Mouse (Mus musculus): Measurements from ENCODE around the gene Cbx6. TPM values are rescaled to one million over a fixed set of nuclear protein-coding genes. Genes with fewer than 3 reads are reported as not detected.

Gene Cbx6
- polyA plus RNA-seq, 1 experiment from 2014 or later: 52.2 TPM

- ATAC-seq: no peak
- no peak for TF ChIP-seq CTCF (IDR thresholded peaks at IDR 0.05)
- no peak for TF ChIP-seq EP300 (IDR thresholded peaks at IDR 0.05)
These were observed 25.8 kb downstream of the Cbx6 start for GRCm38 (mm10) chr15:79808658-79809057.

DNA sequence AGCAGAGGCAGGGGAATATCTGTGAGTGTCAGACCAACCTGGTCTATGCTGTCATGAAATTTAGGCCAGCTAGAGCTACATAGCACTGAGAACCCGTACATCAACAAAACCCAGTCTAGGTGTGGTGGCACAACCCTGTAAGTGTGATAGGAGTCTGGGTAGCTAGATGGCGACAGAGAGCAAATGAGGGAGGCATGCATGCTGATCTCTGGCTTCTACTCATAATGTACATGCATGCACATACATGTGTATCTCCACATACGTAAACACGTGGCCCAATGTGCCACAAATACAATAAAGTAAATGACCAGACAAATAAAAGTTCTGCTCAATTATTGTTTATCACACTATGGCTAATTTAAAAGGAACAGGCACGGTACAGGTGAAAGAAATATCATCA is 26.4 kb downstream of the Cbx6 start:
- peaks cover 42% of the 10 kb centered on the region for H3K27me3 ChIP-seq (replicated peaks; ENCODE audit: insufficient read depth, low read length)
- no peaks in the 10 kb centered on the region for H3K9me3 ChIP-seq (ENCODE audit: low read length)
- WGBS: 22% methylated on average over 5 of the region's 5 CpGs

More at GRCm38 (mm10) chr15:79808658-79809057, 25.8 kb downstream of the Cbx6 start:
- Histone ChIP-seq H3K9ac (replicated peaks; ENCODE audit: low read depth) (no peak overlapping the region), H3K4me2 (replicated peaks; ENCODE audit: low read depth, low read length) (no peak overlapping the region), H3K4me1 (ENCODE audit: insufficient read depth, low read depth, low read length) (peaks cover 3% of the 10 kb centered on the region; the same call in 1 of the 2 replicates), H3K9me3 (ENCODE audit: low read length) (no peaks in the 10 kb centered on the region), H3K27ac (ENCODE audit: low read length) (no peak overlapping the region), H3K27me3 (replicated peaks; ENCODE audit: insufficient read depth, low read length) (peaks cover 37% of the 10 kb centered on the region), H3K36me3 (ENCODE audit: insufficient read depth, low read length) (no peaks in the 10 kb centered on the region), H3K4me3 (ENCODE audit: low read depth, low read length) (no peak overlapping the region)
- 44% methylated on average over 5 of the region's 5 CpGs for WGBS
- DNase-seq (ENCODE audit: low spot score): no peak

GRCm38 (mm10) chr15:79807050-79807449 is 27.4 kb downstream of the Cbx6 start:
- TF ChIP-seq CTCF (IDR thresholded peaks at IDR 0.05): no peak
- TF ChIP-seq EP300 (IDR thresholded peaks at IDR 0.05): no peak
- no peak overlapping the region for H3K9ac ChIP-seq (replicated peaks; ENCODE audit: low read depth)
- H3K4me1 ChIP-seq (ENCODE audit: insufficient read depth, low read depth, low read length): peaks cover 6% of the 10 kb centered on the region; the same call in 1 of the 2 replicates
- no peak for ATAC-seq
- no peak overlapping the region for H3K4me3 ChIP-seq (ENCODE audit: low read depth, low read length)
- H3K4me2 ChIP-seq (replicated peaks; ENCODE audit: low read depth, low read length): no peak overlapping the region
- DNase-seq (ENCODE audit: low spot score): no peak
- H3K27ac ChIP-seq (ENCODE audit: low read length): no peak overlapping the region
- no peaks in the 10 kb centered on the region for H3K9me3 ChIP-seq (ENCODE audit: low read length)
- no peaks in the 10 kb centered on the region for H3K36me3 ChIP-seq (ENCODE audit: insufficient read depth, low read length)
- H3K27me3 ChIP-seq (replicated peaks; ENCODE audit: insufficient read depth, low read length): peaks cover 52% of the 10 kb centered on the region
- 24% methylated on average over 1 of the region's 1 CpGs for WGBS

More for the DNA sequence above, 26.4 kb downstream of the Cbx6 start:
- DNase-seq (ENCODE audit: low spot score) (peak; percentile 61), ATAC-seq (no peak)
- TF ChIP-seq EP300 (IDR thresholded peaks at IDR 0.05): no peak
- TF ChIP-seq CTCF (IDR thresholded peaks at IDR 0.05): peak; percentile 86
- Histone ChIP-seq H3K4me2 (replicated peaks; ENCODE audit: low read depth, low read length) (no peak overlapping the region), H3K4me3 (ENCODE audit: low read depth, low read length) (no peak overlapping the region), H3K4me1 (ENCODE audit: insufficient read depth, low read depth, low read length) (peaks cover 6% of the 10 kb centered on the region; the same call in 1 of the 2 replicates), H3K27ac (ENCODE audit: low read length) (no peak overlapping the region), H3K36me3 (ENCODE audit: insufficient read depth, low read length) (no peaks in the 10 kb centered on the region), H3K9ac (replicated peaks; ENCODE audit: low read depth) (no peak overlapping the region)

DNA sequence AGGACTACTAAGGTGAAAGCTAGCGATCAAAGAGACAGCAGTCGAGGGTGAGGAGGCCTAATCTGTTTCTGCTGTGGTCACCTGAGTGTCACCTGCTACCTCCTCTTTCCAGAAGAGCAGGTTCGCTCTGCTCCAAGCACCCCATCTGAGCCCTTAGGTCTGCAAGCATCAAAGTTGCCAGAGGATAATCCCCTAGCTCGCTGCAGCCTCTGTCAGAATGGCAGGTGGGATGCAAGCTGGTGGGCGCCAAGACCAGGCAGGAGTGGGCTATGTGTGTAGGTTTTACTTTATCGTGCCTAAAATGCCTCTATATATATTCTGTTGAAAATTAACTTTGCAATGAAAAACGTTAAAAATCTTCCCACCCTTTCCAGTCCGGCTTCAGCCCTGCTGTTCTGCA is 29.2 kb downstream of the Cbx6 start:
- Histone ChIP-seq H3K4me1 (ENCODE audit: insufficient read depth, low read depth, low read length) (peaks cover 6% of the 10 kb centered on the region; the same call in 1 of the 2 replicates), H3K4me2 (replicated peaks; ENCODE audit: low read depth, low read length) (no peak overlapping the region), H3K27ac (ENCODE audit: low read length) (no peak overlapping the region), H3K9ac (replicated peaks; ENCODE audit: low read depth) (no peak overlapping the region), H3K36me3 (ENCODE audit: insufficient read depth, low read length) (no peaks in the 10 kb centered on the region), H3K27me3 (replicated peaks; ENCODE audit: insufficient read depth, low read length) (peaks cover 53% of the 10 kb centered on the region), H3K9me3 (ENCODE audit: low read length) (no peaks in the 10 kb centered on the region), H3K4me3 (ENCODE audit: low read depth, low read length) (no peak overlapping the region)
- ATAC-seq (no peak), DNase-seq (ENCODE audit: low spot score) (no peak)
- TF ChIP-seq CTCF (IDR thresholded peaks at IDR 0.05) (no peak), EP300 (IDR thresholded peaks at IDR 0.05) (no peak)
- 21% methylated on average over 8 of the region's 8 CpGs for WGBS

- under 1% methylated on average over 53 of the region's 91 CpGs for WGBS
- DNase-seq (ENCODE audit: low spot score): peak; percentile 64
- TF ChIP-seq EP300 (IDR thresholded peaks at IDR 0.05) (no peak), CTCF (IDR thresholded peaks at IDR 0.05) (no peak; the same call in none of the 2 replicates)
- Histone ChIP-seq H3K4me2 (replicated peaks; ENCODE audit: low read depth, low read length) (peak within 1 kb of the TSS; percentile 95), H3K4me3 (ENCODE audit: low read depth, low read length) (peak within 1 kb of the TSS; percentile 54), H3K36me3 (ENCODE audit: insufficient read depth, low read length) (no peaks in the 10 kb centered on the region), H3K9me3 (ENCODE audit: low read length) (no peaks in the 10 kb centered on the region), H3K27ac (ENCODE audit: low read length) (no peak within 1 kb of the TSS), H3K27me3 (replicated peaks; ENCODE audit: insufficient read depth, low read length) (peaks cover 49% of the 10 kb centered on the region), H3K4me1 (ENCODE audit: insufficient read depth, low read depth, low read length) (peaks cover 6% of the 10 kb centered on the region; the same call in 1 of the 2 replicates), H3K9ac (replicated peaks; ENCODE audit: low read depth) (peak within 1 kb of the TSS; percentile 16; the same call in 1 of the 2 replicates)
- ATAC-seq: peak; percentile 87
These were observed 30.0 kb downstream of the Cbx6 start, which contains the start of gene Nptxr for GRCm38 (mm10) chr15:79804352-79805071. Gene Nptxr, minus strand, starts transcription at chr15:79804766.

DNA sequence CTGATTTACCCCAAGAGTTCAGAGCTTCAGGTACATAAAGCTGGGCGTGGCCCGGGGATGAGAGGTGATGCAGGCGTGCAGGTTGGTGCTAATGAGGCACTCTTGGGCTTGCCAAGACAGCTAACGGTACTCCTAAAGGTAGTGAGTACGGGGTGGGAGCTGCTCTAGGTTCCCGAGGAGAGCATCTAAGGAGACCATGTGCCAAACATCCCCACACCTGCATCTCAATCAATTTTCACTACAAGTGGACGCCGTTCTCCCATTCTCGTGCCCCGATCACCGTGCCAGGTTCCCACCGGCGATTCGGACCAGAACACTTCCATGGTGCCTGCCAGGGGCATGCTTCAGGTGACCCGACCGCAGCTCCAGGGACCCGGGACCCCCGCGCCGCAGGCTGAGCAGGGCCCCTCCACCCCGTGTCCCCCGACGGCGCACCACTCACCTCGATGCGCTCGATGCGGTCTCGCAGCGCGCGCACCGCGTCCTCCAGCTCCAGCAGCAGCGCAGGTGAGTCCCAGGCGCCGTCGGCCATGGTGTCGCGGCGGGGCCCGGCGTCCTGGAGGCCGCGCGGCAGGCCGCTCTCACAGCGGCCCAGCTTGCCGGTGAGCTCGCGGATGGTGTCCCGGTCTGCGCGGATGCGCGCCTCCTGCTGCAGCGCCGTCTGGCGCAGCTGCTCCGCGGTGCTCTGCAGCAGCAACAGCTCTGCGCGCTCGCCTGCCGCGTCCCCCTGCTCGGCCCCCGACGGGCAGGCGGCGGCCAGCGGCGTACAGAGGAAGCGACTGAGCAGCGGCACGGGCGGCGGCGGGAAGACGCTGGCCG is 30.7 kb downstream of the Cbx6 start:
- TF ChIP-seq EP300 (IDR thresholded peaks at IDR 0.05) (no peak), CTCF (IDR thresholded peaks at IDR 0.05) (peak; percentile 28)
- Histone ChIP-seq H3K27ac (ENCODE audit: low read length) (no peak overlapping the region), H3K27me3 (replicated peaks; ENCODE audit: insufficient read depth, low read length) (peaks cover 48% of the 10 kb centered on the region), H3K36me3 (ENCODE audit: insufficient read depth, low read length) (no peaks in the 10 kb centered on the region), H3K9ac (replicated peaks; ENCODE audit: low read depth) (0 out of 2 replicates have a peak overlapping the region, but pooled peaks have one; percentile 16), H3K9me3 (ENCODE audit: low read length) (no peaks in the 10 kb centered on the region), H3K4me1 (ENCODE audit: insufficient read depth, low read depth, low read length) (peaks cover 6% of the 10 kb centered on the region; the same call in 1 of the 2 replicates), H3K4me3 (ENCODE audit: low read depth, low read length) (peak overlapping the region; percentile 54), H3K4me2 (replicated peaks; ENCODE audit: low read depth, low read length) (peak overlapping the region; percentile 95)
- 5% methylated on average over 78 of the region's 81 CpGs for WGBS
- DNase-seq (ENCODE audit: low spot score) (peak; percentile 13), ATAC-seq (peak; percentile 49)

Data from lung, postnatal 0 days (tissue).